Mouse (Mus musculus): ENCODE results near the gene Stac3.

The Stac3 gene

DNA sequence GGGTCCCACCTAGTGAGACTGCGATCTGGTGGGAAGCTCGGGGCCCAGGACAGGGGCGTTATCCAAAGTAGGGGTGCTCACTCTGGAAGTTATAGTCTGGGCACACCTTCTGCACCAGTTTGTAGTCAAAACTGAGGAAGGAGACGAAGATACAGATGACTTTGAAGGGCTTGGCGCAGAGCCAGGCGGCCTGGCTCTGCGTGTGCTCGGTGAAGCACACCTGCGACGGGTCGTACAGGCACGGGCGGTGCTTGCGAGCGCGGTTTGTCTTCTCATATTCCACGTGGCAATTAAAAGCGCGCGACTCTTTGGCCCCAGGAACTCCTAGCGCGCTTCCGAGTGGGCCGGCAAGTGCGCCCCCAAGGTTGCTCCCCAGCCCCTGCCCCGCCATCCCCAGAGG, 24.6 kb downstream of the Stac3 start:
- DNase-seq = no peak

GRCm38 (mm10) chr10:127526681-127527080, 25.2 kb downstream of the Stac3 start:
- peak; percentile 69 for DNase-seq

GRCm38 (mm10) chr10:127527481-127527880, 26.0 kb downstream of the Stac3 start:
- no peak for DNase-seq

DNA sequence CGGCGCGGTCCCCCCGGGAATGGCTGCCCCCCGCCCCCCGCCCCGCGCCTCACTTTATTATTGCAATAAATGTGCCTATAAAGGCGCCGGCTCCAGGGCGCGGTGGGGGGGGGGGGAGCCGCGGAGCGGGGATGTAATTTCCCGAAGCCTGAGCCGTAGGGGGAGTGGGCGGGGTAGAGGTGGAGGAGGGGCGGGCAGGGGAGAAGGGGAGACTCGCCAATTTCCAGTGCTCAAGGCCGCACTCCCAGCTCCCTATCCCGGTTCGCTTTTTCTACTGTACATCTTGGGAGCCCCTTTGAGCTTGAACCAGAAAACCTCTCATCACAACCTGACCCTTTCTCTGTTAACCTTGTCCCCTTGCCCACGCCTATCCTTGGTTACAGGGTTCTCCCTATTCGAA, 29.5 kb downstream of the Stac3 start:
- no peak for DNase-seq

- DNase-seq = no peak
Observed at GRCm38 (mm10) chr10:127531548-127531947, 30.1 kb downstream of the Stac3 start.

DNA sequence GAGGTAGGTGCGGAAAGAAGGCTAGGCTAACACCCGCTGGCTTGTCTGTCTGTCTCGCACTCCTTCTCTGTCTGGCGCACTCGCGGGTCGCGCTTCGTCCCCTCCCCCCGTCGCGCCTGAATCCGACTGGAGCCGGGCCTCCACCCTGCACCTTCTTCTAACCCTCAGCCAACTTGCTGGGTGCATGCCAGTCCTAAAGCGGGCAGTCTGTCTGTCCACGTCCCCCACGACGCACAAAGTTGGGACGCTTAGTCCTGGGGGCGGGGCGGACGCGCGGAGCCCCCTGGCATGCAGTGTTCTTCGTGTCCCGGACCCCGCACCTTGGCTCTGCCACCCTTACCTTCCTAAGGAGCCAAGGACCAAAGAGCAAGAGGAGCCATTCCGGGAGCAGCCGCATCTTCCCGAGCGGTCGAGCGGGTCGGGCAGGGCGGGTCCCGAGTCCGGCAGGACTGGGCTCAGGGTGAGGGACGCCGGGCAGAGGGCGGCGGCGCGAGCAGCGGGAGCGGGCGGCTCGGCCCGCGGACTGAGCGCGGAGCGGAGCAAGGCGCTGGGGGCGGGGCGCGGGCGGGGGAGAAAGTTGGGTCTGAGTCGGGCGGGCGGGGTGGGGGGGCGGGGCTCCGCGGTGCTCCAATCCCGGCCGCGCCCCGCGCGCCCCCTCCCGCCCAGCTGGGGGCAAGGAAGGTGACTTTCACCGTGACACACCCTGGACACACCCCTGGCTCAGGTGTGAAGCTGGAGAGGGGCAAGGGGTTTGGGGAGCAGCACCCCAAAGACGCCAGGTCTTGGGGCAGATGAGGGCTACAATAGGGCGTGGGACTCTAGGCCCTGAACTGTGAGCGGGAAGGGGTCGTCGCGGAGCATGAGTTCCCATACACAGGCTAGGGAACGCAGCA, 32.8 kb downstream of the Stac3 start, which contains the start of gene Nxph4:
TSS of gene Nxph4 (minus strand) at position 524 of the 893 bp plus-strand sequence.
- no peak for DNase-seq

- no peak for DNase-seq
Observed at GRCm38 (mm10) chr10:127534929-127535384, 33.5 kb downstream of the Stac3 start.

DNA sequence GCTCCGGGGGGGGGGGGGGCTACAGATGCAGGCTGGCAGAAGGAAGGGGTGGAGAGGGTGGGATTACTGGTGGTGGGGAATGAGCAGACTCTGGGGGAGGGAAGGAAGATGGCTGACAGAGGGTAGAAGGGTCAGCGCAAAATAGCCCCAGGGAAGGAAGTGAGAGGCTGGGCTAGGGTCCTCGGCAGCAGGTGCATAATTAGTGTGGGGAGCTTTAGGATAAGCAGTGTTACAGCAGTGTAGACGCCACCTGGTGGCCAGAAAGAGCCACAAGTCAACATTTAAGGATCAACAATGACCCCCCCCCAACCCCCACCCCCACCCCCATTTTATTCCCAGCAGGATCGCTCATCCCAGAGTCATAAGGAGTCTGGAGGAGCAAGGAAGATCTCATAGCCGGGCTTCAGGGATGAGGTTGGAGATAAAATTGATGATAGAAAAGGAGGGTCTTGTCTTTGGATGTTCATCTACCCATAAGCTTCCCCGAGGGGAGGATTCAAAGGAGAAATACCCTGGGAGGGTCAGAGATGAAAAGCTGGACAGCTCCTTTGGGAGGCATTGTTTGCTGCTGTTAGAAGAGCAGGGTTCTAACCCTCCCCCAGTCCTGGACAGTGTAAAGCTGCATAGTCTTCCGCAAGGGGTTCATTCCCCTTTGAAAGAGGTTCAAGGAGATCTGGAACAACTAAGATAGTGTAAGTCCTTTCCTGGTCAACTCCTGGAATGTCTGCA, 35.3 kb downstream of the Stac3 start:
- peak; percentile 53 for DNase-seq

DNA sequence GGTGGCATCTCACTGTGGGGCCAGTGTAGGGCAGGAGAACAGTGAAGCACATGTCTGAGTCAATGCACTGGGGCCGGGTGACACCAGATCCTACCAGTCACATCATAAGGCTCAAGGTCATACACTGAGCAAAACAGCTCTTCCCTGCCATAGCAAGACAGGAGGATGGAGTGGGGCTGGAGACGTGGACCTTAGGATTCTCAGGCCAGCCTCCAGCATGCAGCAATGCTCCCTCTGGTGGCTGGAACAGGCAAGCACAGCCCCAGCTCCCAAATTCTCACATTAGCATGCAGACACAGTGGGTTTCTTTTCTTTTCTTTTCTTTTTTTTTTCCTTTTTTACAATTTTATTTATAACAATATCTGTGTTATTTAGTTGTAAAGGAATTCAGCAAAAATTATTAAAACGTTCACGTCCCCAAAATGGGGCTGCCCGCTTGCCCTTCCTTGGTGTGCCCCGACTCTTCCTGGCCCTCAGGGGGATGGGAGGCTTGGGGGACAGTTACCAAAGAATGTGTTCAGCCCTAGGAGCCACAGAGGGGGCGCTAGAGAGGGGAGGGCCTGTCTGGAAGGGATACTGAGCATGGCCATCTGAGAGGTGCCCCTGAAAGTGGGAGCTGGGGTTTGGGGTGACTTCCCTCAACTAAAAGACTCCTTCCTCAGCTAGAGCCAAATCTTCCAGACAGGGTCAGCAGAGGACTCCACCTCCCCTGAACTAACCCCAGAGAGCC, 36.5 kb downstream of the Stac3 start:
- peak; percentile 82 for DNase-seq

DNA sequence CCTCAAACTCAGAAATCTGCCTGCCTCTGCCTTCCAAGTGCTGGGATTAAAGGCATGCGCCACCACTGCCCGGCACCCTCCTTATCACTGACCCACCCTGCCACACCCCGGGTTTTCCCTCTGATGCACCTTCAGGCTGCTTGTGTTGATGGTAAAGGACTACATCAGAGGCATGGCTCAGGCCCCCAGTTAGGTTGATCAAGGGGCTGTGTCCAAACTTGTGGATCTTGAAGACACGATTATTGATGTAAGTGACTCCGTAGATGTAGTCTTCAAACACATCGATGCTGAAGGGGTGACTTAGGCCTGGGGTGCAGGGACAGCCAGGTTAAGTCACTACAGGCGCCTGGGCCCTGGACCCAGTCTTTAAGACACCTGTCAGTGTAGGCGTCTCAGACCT, 40.0 kb downstream of the Stac3 start:
- no peak for DNase-seq

DNA sequence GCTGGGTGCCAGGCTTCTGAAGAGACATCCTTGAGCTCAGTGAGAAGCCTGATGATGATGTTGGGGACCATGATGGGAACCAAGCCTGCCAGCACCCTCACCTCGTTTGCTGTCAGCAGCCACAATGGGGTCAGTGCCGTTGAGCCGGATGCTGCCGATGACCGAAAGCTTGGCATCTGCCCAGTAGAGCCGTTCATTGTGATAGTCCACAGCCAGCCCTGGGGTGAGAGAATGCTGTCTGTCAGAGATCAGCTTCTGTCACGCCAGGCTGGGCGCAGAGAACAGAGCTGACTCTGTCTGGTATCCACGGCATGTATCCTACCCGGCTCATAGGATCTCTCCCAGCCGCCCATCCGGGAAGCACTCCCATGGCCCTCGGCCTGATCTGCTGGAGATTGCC, 40.6 kb downstream of the Stac3 start:
- DNase-seq = peak; percentile 26

DNA sequence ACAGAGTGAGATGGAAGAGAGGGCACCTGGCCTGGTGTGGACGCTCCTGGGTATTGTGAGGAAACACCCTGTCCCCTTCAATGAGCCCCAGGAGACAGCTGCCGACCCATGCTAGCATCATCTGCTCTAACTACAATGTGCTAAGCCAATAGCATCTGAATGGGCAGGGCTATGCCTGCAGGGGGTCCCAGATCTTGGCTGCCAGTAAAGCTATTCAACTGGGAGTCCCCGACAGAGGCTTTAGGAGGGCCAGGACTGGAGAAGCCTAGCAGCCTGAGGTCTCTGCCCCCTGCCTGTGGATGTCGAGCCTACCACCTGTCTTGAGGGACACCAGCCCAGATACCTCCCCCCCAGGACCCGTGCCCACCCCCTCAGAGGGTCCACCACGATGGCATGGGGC, 41.2 kb downstream of the Stac3 start:
- DNase-seq = no peak

DNA sequence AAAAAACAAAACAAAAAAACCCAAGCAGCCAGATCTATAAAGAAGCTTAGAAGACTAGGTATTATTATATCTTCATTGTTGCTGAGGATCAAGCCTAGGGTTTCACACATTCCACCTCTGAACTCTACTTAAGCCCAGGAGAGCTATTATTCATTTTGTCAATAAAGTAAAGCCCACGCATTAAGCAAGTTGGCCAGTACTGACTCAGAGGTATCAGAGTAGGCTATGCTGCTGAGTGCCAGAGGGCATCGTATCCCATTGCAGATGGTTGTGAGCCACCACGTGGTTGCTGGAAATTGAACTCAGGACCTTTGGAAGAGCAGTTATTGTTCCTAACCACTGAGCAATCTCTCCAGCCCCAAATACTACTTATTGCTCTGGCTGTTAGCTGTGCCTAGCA, 42.4 kb downstream of the Stac3 start:
- DNase-seq = no peak

DNA sequence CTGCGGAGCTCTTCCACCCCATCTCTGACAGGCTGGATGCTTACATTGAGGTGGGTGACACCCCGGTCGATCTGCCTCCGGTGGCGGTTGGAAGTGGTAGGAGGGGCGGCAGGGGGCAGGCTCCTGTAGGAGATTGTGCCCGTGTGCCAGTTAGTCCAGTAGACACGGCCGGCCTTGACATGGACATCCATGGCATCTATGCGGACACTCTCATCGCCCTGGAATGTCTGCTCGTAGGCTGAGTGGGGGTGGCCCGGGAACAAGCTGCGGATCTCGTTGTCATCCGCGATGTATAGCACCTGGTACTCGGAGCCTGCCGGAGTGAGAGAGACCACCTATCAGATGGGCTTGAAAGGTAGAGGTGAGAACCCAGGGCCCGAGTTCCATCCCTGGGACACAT, 42.9 kb downstream of the Stac3 start:
- DNase-seq = no peak

- DNase-seq = no peak
Observed at GRCm38 (mm10) chr10:127546505-127546904, 45.0 kb downstream of the Stac3 start.

GRCm38 (mm10) chr10:127548236-127548635, 46.8 kb downstream of the Stac3 start:
- no peak for DNase-seq

GRCm38 (mm10) chr10:127549892-127550291, 48.4 kb downstream of the Stac3 start:
- DNase-seq = no peak

DNA sequence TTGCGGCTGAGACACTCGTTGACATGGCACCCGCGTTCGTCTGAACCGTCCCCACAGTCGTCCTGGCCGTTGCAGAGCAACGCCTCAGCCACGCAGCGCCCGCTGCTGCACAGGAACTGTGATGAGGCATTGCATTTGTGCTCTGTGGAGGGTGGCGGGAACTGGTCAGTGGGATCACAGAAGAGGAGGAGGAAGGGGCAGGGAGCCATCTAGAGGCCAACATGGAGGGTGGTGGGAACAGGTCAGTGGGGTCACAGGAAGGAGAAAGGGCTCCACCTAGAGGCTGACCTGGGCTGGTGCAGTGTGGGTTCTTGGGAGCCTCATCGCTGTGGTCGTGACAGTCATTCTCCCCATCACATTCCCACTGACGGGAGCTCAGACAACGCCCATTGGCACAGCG, 54.2 kb downstream of the Stac3 start:
- DNase-seq = peak; percentile 31

- DNase-seq = no peak
Observed at GRCm38 (mm10) chr10:127557397-127557796, 55.9 kb downstream of the Stac3 start.

Data from lung, postnatal 14 days (tissue).